Mouse (Mus musculus): Measurements from ENCODE around the gene Tapt1. TPM values are rescaled to one million over a fixed set of nuclear protein-coding genes. Genes with fewer than 3 reads are reported as not detected.
A peak's percentile ranks its signal among the peaks of the same experiment; 100 is the strongest.

Gene Tapt1
- total and polyA plus RNA-seq, 2 experiments: 34.8 to 68.6 TPM

DNA sequence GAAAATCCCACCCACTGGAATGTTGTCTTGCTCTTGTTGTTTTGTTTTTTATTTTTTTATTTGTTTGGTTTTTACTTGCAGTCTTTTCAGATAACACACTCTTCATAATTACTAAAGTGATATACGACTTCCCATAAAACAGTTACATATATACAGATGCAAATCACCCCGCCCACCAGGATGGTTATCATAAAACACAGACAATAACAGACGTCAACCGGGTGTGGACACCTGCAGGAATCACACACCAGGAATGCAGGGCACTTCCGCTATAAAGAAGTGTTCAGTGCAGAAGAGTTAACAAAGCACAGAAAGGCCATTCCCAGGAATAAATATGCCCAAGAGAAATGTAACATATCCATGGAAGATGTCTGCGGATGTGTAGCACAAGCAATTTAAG, 68.7 kb downstream of the Tapt1 start:
- Histone ChIP-seq H3K9ac (ENCODE audit: low read depth, low read length) (no peak overlapping the region), H3K4me3 (ENCODE audit: insufficient read depth, low read depth, low read length) (no peak overlapping the region), H3K4me1 (ENCODE audit: control insufficient read depth, insufficient read depth, low read length) (no peaks in the 10 kb centered on the region), H3K27me3 (ENCODE audit: control insufficient read depth, insufficient read depth, low read length) (no peaks in the 10 kb centered on the region), H3K27ac (replicated peaks; ENCODE audit: insufficient read depth, low read depth, low read length) (no peak overlapping the region), H3K36me3 (ENCODE audit: control insufficient read depth, insufficient read depth, low read length) (no peaks in the 10 kb centered on the region), H3K79me2 (ENCODE audit: control insufficient read depth, insufficient read depth, low read length) (no peaks in the 10 kb centered on the region)
- no peak for DNase-seq (ENCODE audit: extremely low read depth, low read depth, low spot score)
- TF ChIP-seq CTCF (IDR thresholded peaks at IDR 0.05; ENCODE audit: low read depth, low read length) (no peak), POLR2A (IDR thresholded peaks at IDR 0.05; ENCODE audit: extremely low read depth, insufficient read depth, low read length) (no peak)
- 93% methylated on average over 6 of the region's 6 CpGs for WGBS

- no peak overlapping the region for H3K4me3 ChIP-seq (ENCODE audit: insufficient read depth, low read depth, low read length)
- no peaks in the 10 kb centered on the region for H3K79me2 ChIP-seq (ENCODE audit: control insufficient read depth, insufficient read depth, low read length)
- H3K36me3 ChIP-seq (ENCODE audit: control insufficient read depth, insufficient read depth, low read length): no peaks in the 10 kb centered on the region
- no peak overlapping the region for H3K9ac ChIP-seq (ENCODE audit: low read depth, low read length)
- DNase-seq (ENCODE audit: extremely low read depth, low read depth, low spot score): no peak
- H3K27me3 ChIP-seq (ENCODE audit: control insufficient read depth, insufficient read depth, low read length): no peaks in the 10 kb centered on the region
- H3K4me1 ChIP-seq (ENCODE audit: control insufficient read depth, insufficient read depth, low read length): peaks cover 6% of the 10 kb centered on the region; the same call in 1 of the 2 replicates
- TF ChIP-seq CTCF (IDR thresholded peaks at IDR 0.05; ENCODE audit: low read depth, low read length): no peak
- TF ChIP-seq POLR2A (IDR thresholded peaks at IDR 0.05; ENCODE audit: extremely low read depth, insufficient read depth, low read length): no peak
- WGBS: 92% methylated on average over 1 of the region's 1 CpGs
- H3K27ac ChIP-seq (replicated peaks; ENCODE audit: insufficient read depth, low read depth, low read length): no peak overlapping the region
Measured at GRCm38 (mm10) chr5:44153050-44153449, 73.4 kb downstream of the Tapt1 start.

- H3K27ac ChIP-seq (replicated peaks; ENCODE audit: insufficient read depth, low read depth, low read length): no peak overlapping the region
- WGBS: 32% methylated on average over 4 of the region's 4 CpGs
- no peak for TF ChIP-seq POLR2A (IDR thresholded peaks at IDR 0.05; ENCODE audit: extremely low read depth, insufficient read depth, low read length)
- TF ChIP-seq CTCF (IDR thresholded peaks at IDR 0.05; ENCODE audit: low read depth, low read length): peak; percentile 49
- no peak overlapping the region for H3K9ac ChIP-seq (ENCODE audit: low read depth, low read length)
- H3K79me2 ChIP-seq (ENCODE audit: control insufficient read depth, insufficient read depth, low read length): no peaks in the 10 kb centered on the region
- H3K36me3 ChIP-seq (ENCODE audit: control insufficient read depth, insufficient read depth, low read length): no peaks in the 10 kb centered on the region
- no peaks in the 10 kb centered on the region for H3K27me3 ChIP-seq (ENCODE audit: control insufficient read depth, insufficient read depth, low read length)
- H3K4me3 ChIP-seq (ENCODE audit: insufficient read depth, low read depth, low read length): no peak overlapping the region
- peaks cover 6% of the 10 kb centered on the region; the same call in 1 of the 2 replicates for H3K4me1 ChIP-seq (ENCODE audit: control insufficient read depth, insufficient read depth, low read length)
- peak; percentile 96 for DNase-seq (ENCODE audit: extremely low read depth, low read depth, low spot score)
Measured at GRCm38 (mm10) chr5:44151327-44152051, 74.9 kb downstream of the Tapt1 start.

DNA sequence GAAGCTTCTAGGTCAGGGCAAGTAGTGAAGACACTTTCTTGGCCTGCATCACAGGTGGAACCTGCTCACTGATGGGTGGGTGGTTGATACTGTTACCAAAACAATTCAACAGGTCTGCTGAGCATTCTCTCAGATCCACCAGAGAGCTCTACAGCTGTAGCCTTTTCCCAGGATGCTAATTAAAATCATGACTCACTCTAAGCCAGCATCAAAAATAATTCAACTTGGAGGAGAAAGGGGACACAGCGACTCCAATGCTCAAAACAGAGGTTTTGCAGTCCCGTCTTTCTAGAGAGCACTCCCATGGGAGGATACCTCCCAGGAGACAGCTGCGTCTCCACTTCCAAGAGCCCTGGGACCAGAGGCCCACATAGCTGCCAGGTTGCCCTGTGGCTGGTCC, 78.7 kb downstream of the Tapt1 start:
- no peak for TF ChIP-seq POLR2A (IDR thresholded peaks at IDR 0.05; ENCODE audit: extremely low read depth, insufficient read depth, low read length)
- no peak for TF ChIP-seq CTCF (IDR thresholded peaks at IDR 0.05; ENCODE audit: low read depth, low read length)
- no peak overlapping the region for H3K27ac ChIP-seq (replicated peaks; ENCODE audit: insufficient read depth, low read depth, low read length)
- H3K4me3 ChIP-seq (ENCODE audit: insufficient read depth, low read depth, low read length): no peak overlapping the region
- H3K27me3 ChIP-seq (ENCODE audit: control insufficient read depth, insufficient read depth, low read length): no peaks in the 10 kb centered on the region
- WGBS: 94% methylated on average over 3 of the region's 3 CpGs
- no peaks in the 10 kb centered on the region for H3K79me2 ChIP-seq (ENCODE audit: control insufficient read depth, insufficient read depth, low read length)
- DNase-seq (ENCODE audit: extremely low read depth, low read depth, low spot score): no peak
- H3K4me1 ChIP-seq (ENCODE audit: control insufficient read depth, insufficient read depth, low read length): peaks cover 6% of the 10 kb centered on the region; the same call in 1 of the 2 replicates
- H3K9ac ChIP-seq (ENCODE audit: low read depth, low read length): no peak overlapping the region
- no peaks in the 10 kb centered on the region for H3K36me3 ChIP-seq (ENCODE audit: control insufficient read depth, insufficient read depth, low read length)

GRCm38 (mm10) chr5:44146437-44147332, 79.7 kb downstream of the Tapt1 start:
- TF ChIP-seq CTCF (IDR thresholded peaks at IDR 0.05; ENCODE audit: low read depth, low read length): no peak
- no peak for TF ChIP-seq POLR2A (IDR thresholded peaks at IDR 0.05; ENCODE audit: extremely low read depth, insufficient read depth, low read length)
- Histone ChIP-seq H3K27ac (replicated peaks; ENCODE audit: insufficient read depth, low read depth, low read length) (no peak overlapping the region), H3K4me1 (ENCODE audit: control insufficient read depth, insufficient read depth, low read length) (peaks cover 4% of the 10 kb centered on the region; the same call in 1 of the 2 replicates), H3K27me3 (ENCODE audit: control insufficient read depth, insufficient read depth, low read length) (no peaks in the 10 kb centered on the region), H3K4me3 (ENCODE audit: insufficient read depth, low read depth, low read length) (no peak overlapping the region), H3K36me3 (ENCODE audit: control insufficient read depth, insufficient read depth, low read length) (no peaks in the 10 kb centered on the region), H3K79me2 (ENCODE audit: control insufficient read depth, insufficient read depth, low read length) (no peaks in the 10 kb centered on the region), H3K9ac (ENCODE audit: low read depth, low read length) (no peak overlapping the region)
- no peak for DNase-seq (ENCODE audit: extremely low read depth, low read depth, low spot score)
- WGBS: 70% methylated on average over 6 of the region's 6 CpGs
